Mouse (Mus musculus): Measurements from ENCODE around the gene Gtpbp3. TPM values are rescaled to one million over a fixed set of nuclear protein-coding genes. Genes with fewer than 3 reads are reported as not detected.

The Gtpbp3 gene
- polyA plus RNA-seq (2014; fragmentation: Nextera tagmentation; extraction: Ambion mirVana): 4.0 and 4.6 TPM in 2 replicates

GRCm38 (mm10) chr8:71487691-71488445 lies at the start of gene Gtpbp3:
Gene Gtpbp3 (plus strand): TSS chr8:71488103.
- DNase-seq (ENCODE audit: low spot score, missing footprints) (peak; percentile 96), ATAC-seq (ENCODE audit: low FRiP score) (peak; percentile 55)
- peaks cover 25% of the 10 kb centered on the region for H3K4me1 ChIP-seq (ENCODE audit: control insufficient read depth, insufficient read depth, low read length)
- H3K9me3 ChIP-seq (ENCODE audit: control insufficient read depth, low read length): no peaks in the 10 kb centered on the region
- H3K4me3 ChIP-seq (ENCODE audit: low read depth, low read length): peak within 1 kb of the TSS; percentile 83
- under 1% methylated on average over 33 of the region's 33 CpGs for WGBS
- peak within 1 kb of the TSS; percentile 62 for H3K27ac ChIP-seq (ENCODE audit: low read depth, low read length)
- H3K9ac ChIP-seq (ENCODE audit: low read length): peak within 1 kb of the TSS; percentile 76
- H3K36me3 ChIP-seq (ENCODE audit: control insufficient read depth, insufficient read depth, low read length): peaks cover 5% of the 10 kb centered on the region
- H3K4me2 ChIP-seq: peak within 1 kb of the TSS; percentile 100
- no peaks in the 10 kb centered on the region for H3K27me3 ChIP-seq (ENCODE audit: control insufficient read depth, insufficient read depth, low read length)

GRCm38 (mm10) chr8:71441404-71441803 lies 46.5 kb upstream of the Gtpbp3 start:
- Histone ChIP-seq H3K27ac (ENCODE audit: low read depth, low read length) (no peak overlapping the region), H3K9me3 (ENCODE audit: control insufficient read depth, low read length) (no peaks in the 10 kb centered on the region), H3K4me3 (ENCODE audit: low read depth, low read length) (no peak overlapping the region), H3K9ac (ENCODE audit: low read length) (no peak overlapping the region), H3K36me3 (ENCODE audit: control insufficient read depth, insufficient read depth, low read length) (no peaks in the 10 kb centered on the region), H3K4me1 (ENCODE audit: control insufficient read depth, insufficient read depth, low read length) (no peaks in the 10 kb centered on the region), H3K4me2 (no peak overlapping the region), H3K27me3 (ENCODE audit: control insufficient read depth, insufficient read depth, low read length) (peaks cover 2% of the 10 kb centered on the region; the same call in 1 of the 2 replicates)
- ATAC-seq (ENCODE audit: low FRiP score): no peak
- DNase-seq (ENCODE audit: low spot score, missing footprints): peak; percentile 93
- WGBS: under 1% methylated on average over 7 of the region's 7 CpGs

- 86% methylated on average over 7 of the region's 7 CpGs for WGBS
- no peak overlapping the region for H3K9ac ChIP-seq (ENCODE audit: low read length)
- no peak for DNase-seq (ENCODE audit: low spot score, missing footprints)
These were observed 42.8 kb upstream of the Gtpbp3 start for GRCm38 (mm10) chr8:71445096-71445495.

GRCm38 (mm10) chr8:71451337-71451736 lies 36.6 kb upstream of the Gtpbp3 start:
- no peak overlapping the region for H3K4me2 ChIP-seq
- no peak for ATAC-seq (ENCODE audit: low FRiP score)
- no peak overlapping the region for H3K27ac ChIP-seq (ENCODE audit: low read depth, low read length)
- no peaks in the 10 kb centered on the region for H3K4me1 ChIP-seq (ENCODE audit: control insufficient read depth, insufficient read depth, low read length)
- H3K9me3 ChIP-seq (ENCODE audit: control insufficient read depth, low read length): no peaks in the 10 kb centered on the region
- H3K9ac ChIP-seq (ENCODE audit: low read length): no peak overlapping the region
- no peaks in the 10 kb centered on the region for H3K27me3 ChIP-seq (ENCODE audit: control insufficient read depth, insufficient read depth, low read length)
- WGBS: 70% methylated on average over 4 of the region's 4 CpGs
- H3K4me3 ChIP-seq (ENCODE audit: low read depth, low read length): no peak overlapping the region
- DNase-seq (ENCODE audit: low spot score, missing footprints): no peak
- no peaks in the 10 kb centered on the region for H3K36me3 ChIP-seq (ENCODE audit: control insufficient read depth, insufficient read depth, low read length)

More at GRCm38 (mm10) chr8:71445096-71445495, 42.8 kb upstream of the Gtpbp3 start:
- no peak for ATAC-seq (ENCODE audit: low FRiP score)
- H3K36me3 ChIP-seq (ENCODE audit: control insufficient read depth, insufficient read depth, low read length): no peaks in the 10 kb centered on the region
- H3K9me3 ChIP-seq (ENCODE audit: control insufficient read depth, low read length): no peaks in the 10 kb centered on the region
- H3K4me3 ChIP-seq (ENCODE audit: low read depth, low read length): no peak overlapping the region
- peaks cover 2% of the 10 kb centered on the region; the same call in 1 of the 2 replicates for H3K27me3 ChIP-seq (ENCODE audit: control insufficient read depth, insufficient read depth, low read length)
- H3K4me1 ChIP-seq (ENCODE audit: control insufficient read depth, insufficient read depth, low read length): no peaks in the 10 kb centered on the region
- no peak overlapping the region for H3K27ac ChIP-seq (ENCODE audit: low read depth, low read length)
- no peak overlapping the region for H3K4me2 ChIP-seq

- no peak overlapping the region for H3K9ac ChIP-seq (ENCODE audit: low read length)
- H3K4me3 ChIP-seq (ENCODE audit: low read depth, low read length): no peak overlapping the region
- no peak overlapping the region for H3K4me2 ChIP-seq
- DNase-seq (ENCODE audit: low spot score, missing footprints): no peak
- H3K27ac ChIP-seq (ENCODE audit: low read depth, low read length): no peak overlapping the region
- no peaks in the 10 kb centered on the region for H3K36me3 ChIP-seq (ENCODE audit: control insufficient read depth, insufficient read depth, low read length)
- H3K9me3 ChIP-seq (ENCODE audit: control insufficient read depth, low read length): no peaks in the 10 kb centered on the region
- WGBS: 54% methylated on average over 11 of the region's 11 CpGs
- H3K4me1 ChIP-seq (ENCODE audit: control insufficient read depth, insufficient read depth, low read length): no peaks in the 10 kb centered on the region
- no peak for ATAC-seq (ENCODE audit: low FRiP score)
- H3K27me3 ChIP-seq (ENCODE audit: control insufficient read depth, insufficient read depth, low read length): no peaks in the 10 kb centered on the region
These were observed 36.1 kb upstream of the Gtpbp3 start for GRCm38 (mm10) chr8:71451777-71452176.

GRCm38 (mm10) chr8:71452669-71453068 lies 35.2 kb upstream of the Gtpbp3 start:
- no peaks in the 10 kb centered on the region for H3K4me1 ChIP-seq (ENCODE audit: control insufficient read depth, insufficient read depth, low read length)
- DNase-seq (ENCODE audit: low spot score, missing footprints): no peak
- no peak overlapping the region for H3K4me3 ChIP-seq (ENCODE audit: low read depth, low read length)
- 93% methylated on average over 2 of the region's 2 CpGs for WGBS
- no peak for ATAC-seq (ENCODE audit: low FRiP score)
- H3K4me2 ChIP-seq: no peak overlapping the region
- H3K9me3 ChIP-seq (ENCODE audit: control insufficient read depth, low read length): no peaks in the 10 kb centered on the region
- no peak overlapping the region for H3K27ac ChIP-seq (ENCODE audit: low read depth, low read length)
- no peaks in the 10 kb centered on the region for H3K27me3 ChIP-seq (ENCODE audit: control insufficient read depth, insufficient read depth, low read length)
- H3K36me3 ChIP-seq (ENCODE audit: control insufficient read depth, insufficient read depth, low read length): no peaks in the 10 kb centered on the region
- no peak overlapping the region for H3K9ac ChIP-seq (ENCODE audit: low read length)

- peaks cover 2% of the 10 kb centered on the region; the same call in 1 of the 2 replicates for H3K36me3 ChIP-seq (ENCODE audit: control insufficient read depth, insufficient read depth, low read length)
- no peak overlapping the region for H3K27ac ChIP-seq (ENCODE audit: low read depth, low read length)
- no peaks in the 10 kb centered on the region for H3K9me3 ChIP-seq (ENCODE audit: control insufficient read depth, low read length)
- H3K4me2 ChIP-seq: no peak overlapping the region
- no peaks in the 10 kb centered on the region for H3K27me3 ChIP-seq (ENCODE audit: control insufficient read depth, insufficient read depth, low read length)
- H3K4me1 ChIP-seq (ENCODE audit: control insufficient read depth, insufficient read depth, low read length): no peaks in the 10 kb centered on the region
- DNase-seq (ENCODE audit: low spot score, missing footprints) (no peak), ATAC-seq (ENCODE audit: low FRiP score) (no peak)
- WGBS: 74% methylated on average over 8 of the region's 8 CpGs
- no peak overlapping the region for H3K4me3 ChIP-seq (ENCODE audit: low read depth, low read length)
- H3K9ac ChIP-seq (ENCODE audit: low read length): no peak overlapping the region
These were observed 33.2 kb upstream of the Gtpbp3 start for GRCm38 (mm10) chr8:71454668-71455067.

- Histone ChIP-seq H3K27me3 (ENCODE audit: control insufficient read depth, insufficient read depth, low read length) (no peaks in the 10 kb centered on the region), H3K4me2 (no peak overlapping the region), H3K27ac (ENCODE audit: low read depth, low read length) (no peak overlapping the region), H3K9ac (ENCODE audit: low read length) (no peak overlapping the region), H3K4me3 (ENCODE audit: low read depth, low read length) (no peak overlapping the region), H3K9me3 (ENCODE audit: control insufficient read depth, low read length) (no peaks in the 10 kb centered on the region), H3K36me3 (ENCODE audit: control insufficient read depth, insufficient read depth, low read length) (peaks cover 2% of the 10 kb centered on the region; the same call in 1 of the 2 replicates), H3K4me1 (ENCODE audit: control insufficient read depth, insufficient read depth, low read length) (peaks cover 3% of the 10 kb centered on the region; the same call in 1 of the 2 replicates)
- DNase-seq (ENCODE audit: low spot score, missing footprints) (no peak), ATAC-seq (ENCODE audit: low FRiP score) (peak; percentile 48; the same call in 1 of the 2 replicates)
- WGBS: 31% methylated on average over 22 of the region's 22 CpGs
These were observed 31.0 kb upstream of the Gtpbp3 start for GRCm38 (mm10) chr8:71456906-71457305.

GRCm38 (mm10) chr8:71457659-71458270 lies 30.1 kb upstream of the Gtpbp3 start:
- 84% methylated on average over 20 of the region's 20 CpGs for WGBS
- peak; percentile 10 for DNase-seq (ENCODE audit: low spot score, missing footprints)

More at GRCm38 (mm10) chr8:71457659-71458270, 30.1 kb upstream of the Gtpbp3 start:
- Histone ChIP-seq H3K9ac (ENCODE audit: low read length) (no peak overlapping the region), H3K9me3 (ENCODE audit: control insufficient read depth, low read length) (no peaks in the 10 kb centered on the region), H3K36me3 (ENCODE audit: control insufficient read depth, insufficient read depth, low read length) (peaks cover 2% of the 10 kb centered on the region; the same call in 1 of the 2 replicates), H3K4me1 (ENCODE audit: control insufficient read depth, insufficient read depth, low read length) (peaks cover 9% of the 10 kb centered on the region; the same call in 1 of the 2 replicates), H3K4me3 (ENCODE audit: low read depth, low read length) (no peak overlapping the region), H3K27ac (ENCODE audit: low read depth, low read length) (no peak overlapping the region), H3K4me2 (no peak overlapping the region), H3K27me3 (ENCODE audit: control insufficient read depth, insufficient read depth, low read length) (no peaks in the 10 kb centered on the region)
- no peak for ATAC-seq (ENCODE audit: low FRiP score)

All from midbrain, embryonic 11.5 days (tissue).